Mouse (Mus musculus) gastrocnemius, postnatal 14 days (tissue): ENCODE results near the gene Hist1h2bn. TPM values are rescaled to one million over a fixed set of nuclear protein-coding genes. Genes with fewer than 3 reads are reported as not detected.

Source experiments
- microRNA-seq, 2 experiments: library from miRNA; unstranded; fragments of <30 nt; microRNA quantifications; one replicate each; pipeline ENCODE4 v1.2.0; 2021
- total RNA-seq, 2 experiments: library from RNA; stranded (reverse); gene quantifications; 2 replicates each; pipeline ENCODE4 v1.2.3; 2021

Gene Hist1h2bn
- total RNA-seq, 2 experiments from 2014 or later = 39.6 to 49.3 TPM

Small RNA genes lying within 50 kb of the gene (microRNA-seq; reads per million reads assigned to microRNA genes)
- gene Gm44346 = 0 reads per million in 2 experiments
- 0 reads per million in 2 experiments for gene Gm44357
- 0 reads per million in 2 experiments for gene Gm44367
- gene Gm44454 = 0 reads per million in 2 experiments

Other genes with a start within 250 kb of the Hist1h2bn start
- gene Zkscan8, start 223.0 kb upstream of the Hist1h2bn start, total RNA-seq = 1 to 10 TPM; 6.1 to 7.4 TPM
- not detected for gene Olfr1366, start 211.3 kb upstream of the Hist1h2bn start, total RNA-seq
- gene Olfr1535, start 194.2 kb upstream of the Hist1h2bn start, total RNA-seq = not detected
- gene Olfr1364, start 172.4 kb upstream of the Hist1h2bn start, total RNA-seq = not detected
- gene Olfr1362, start 140.1 kb upstream of the Hist1h2bn start, total RNA-seq = not detected
- not detected for gene Olfr11, start 111.6 kb upstream of the Hist1h2bn start, total RNA-seq
- gene Olfr1361, start 90.7 kb upstream of the Hist1h2bn start, total RNA-seq = not detected
- not detected for gene Olfr1360, start 76.7 kb upstream of the Hist1h2bn start, total RNA-seq
- gene Olfr1359, start 56.0 kb upstream of the Hist1h2bn start, total RNA-seq = not detected
- gene Hist1h2bl, start 38.0 kb upstream of the Hist1h2bn start, total RNA-seq = 10 to 100 TPM; 79.9 to 84.7 TPM
- 10 to 100 TPM; 70.5 to 87.6 TPM for gene Hist1h2ai, start 37.7 kb upstream of the Hist1h2bn start, total RNA-seq
- gene Hist1h3h, start 36.5 kb upstream of the Hist1h2bn start, total RNA-seq = 100 to 1,000 TPM; 108 to 117 TPM
- 10 to 100 TPM; 20.2 to 23.0 TPM for gene Hist1h2bm, start 32.1 kb upstream of the Hist1h2bn start, total RNA-seq
- gene Hist1h4j, start 19.1 kb upstream of the Hist1h2bn start, total RNA-seq = 10 to 100 TPM; 15.5 to 16.2 TPM
- gene Hist1h4k, start 3.6 kb upstream of the Hist1h2bn start, total RNA-seq = 100 to 1,000 TPM; 174 TPM
- gene Hist1h2ak, start 296 bp upstream of the Hist1h2bn start, total RNA-seq = 10 to 100 TPM; 29.4 to 33.4 TPM
- 10 to 100 TPM; 49.0 to 49.9 TPM for gene Hist1h1b, start 26.5 kb downstream of the Hist1h2bn start, total RNA-seq
- gene Hist1h3i, start 29.2 kb downstream of the Hist1h2bn start, total RNA-seq = 10 to 100 TPM; 87.1 to 98.9 TPM
- 10 to 100 TPM in 1 of 2 experiments, 1 to 10 TPM in 1; 7.8 to 10.7 TPM for gene Hist1h2an, start 33.1 kb downstream of the Hist1h2bn start, total RNA-seq
- gene Hist1h2bp, start 33.3 kb downstream of the Hist1h2bn start, total RNA-seq = 10 to 100 TPM; 32.1 to 32.8 TPM
- 10 to 100 TPM; 58.2 to 75.5 TPM for gene Hist1h2bq, start 56.1 kb downstream of the Hist1h2bn start, total RNA-seq
- 10 to 100 TPM; 67.5 to 87.1 TPM for gene Hist1h2ao, start 56.3 kb downstream of the Hist1h2bn start, total RNA-seq
- 100 to 1,000 TPM; 150 to 154 TPM for gene Hist1h4m, start 57.6 kb downstream of the Hist1h2bn start, total RNA-seq
- 10 to 100 TPM; 26.8 to 27.2 TPM for gene Hist1h4n, start 78.1 kb downstream of the Hist1h2bn start, total RNA-seq
- 10 to 100 TPM; 29.4 to 69.3 TPM for gene Hist1h2ap, start 79.4 kb downstream of the Hist1h2bn start, total RNA-seq
- gene Hist1h2br, start 79.6 kb downstream of the Hist1h2bn start, total RNA-seq = 10 to 100 TPM; 57.8 to 74.3 TPM
- gene Zfp184, start 191.0 kb downstream of the Hist1h2bn start, total RNA-seq = under 1 TPM; 0.33 to 0.38 TPM
- not detected for gene Pom121l2, start 227.1 kb downstream of the Hist1h2bn start, total RNA-seq